Mouse (Mus musculus) neural tube, embryonic 13.5 days (tissue): Measurements from ENCODE around the gene Gm21783. TPM values are rescaled to one million over a fixed set of nuclear protein-coding genes. Genes with fewer than 3 reads are reported as not detected.
"Not testable (repeated sequence)": the region's sequence is repeated elsewhere in the genome, so short reads cannot be mapped to it uniquely, and the experiment has no call there.

Experiments
- ATAC-seq: fragments of 200-750 bp; cut with Nextera tagmentation; 2 replicates; pipeline ENCODE4 v1.8.0; 2017; ENCODE audit warnings: low read depth, mild to moderate bottlenecking, moderate TSS enrichment, moderate library complexity
- H3K27ac ChIP-seq: fragments of 300-500 bp; sonication (generic); replicated peaks from 2 replicates; pipeline ENCODE4 v1.5.1; 2015; ENCODE audit warnings: moderate library complexity, mild to moderate bottlenecking, inconsistent platforms
- H3K27me3 ChIP-seq: fragments of 300-500 bp; sonication (generic); 2 replicates; pipeline ENCODE4 v1.6.1; 2015; ENCODE audit warnings: mild to moderate bottlenecking, inconsistent platforms
- H3K36me3 ChIP-seq: fragments of 300-500 bp; sonication (generic); 2 replicates; pipeline ENCODE4 v1.6.1; 2015; ENCODE audit warnings: mild to moderate bottlenecking, inconsistent platforms
- H3K4me1 ChIP-seq: fragments of 300-500 bp; sonication (generic); replicated peaks from 2 replicates; pipeline ENCODE4 v1.6.1; 2015; ENCODE audit warnings: inconsistent platforms
- H3K4me2 ChIP-seq: fragments of 300-500 bp; sonication (generic); 2 replicates; pipeline ENCODE4 v1.6.1; 2015; ENCODE audit warnings: inconsistent platforms, mild to moderate bottlenecking, moderate library complexity
- H3K4me3 ChIP-seq: fragments of 300-500 bp; sonication (generic); 2 replicates; pipeline ENCODE4 v1.5.1; 2015; ENCODE audit warnings: mild to moderate bottlenecking, inconsistent platforms
- H3K9ac ChIP-seq: fragments of 300-500 bp; sonication (generic); 2 replicates; pipeline ENCODE4 v1.6.1; 2015; ENCODE audit warnings: moderate library complexity, mild to moderate bottlenecking, inconsistent platforms
- H3K9me3 ChIP-seq: fragments of 300-500 bp; sonication (generic); 2 replicates; pipeline ENCODE4 v1.6.1; 2016; ENCODE audit warnings: inconsistent platforms
- WGBS: fragments of 180-500 bp; shearing (Covaris S2); methylation state at CpG from one replicate; pipeline ENCODE4 v1.1.7; 2015; 5-methylcytosine and 5-hydroxymethylcytosine counted together
- polyA plus RNA-seq: library from polyadenylated mRNA; unstranded; fragments of >200 nt; fragmentation: Nextera tagmentation; extraction: Ambion mirVana; gene quantifications from 2 replicates; pipeline ENCODE4 v1.2.1, GENCODE M21; 2015

Gm21783 gene
- polyA plus RNA-seq, result not detected in 2 replicates

DNA sequence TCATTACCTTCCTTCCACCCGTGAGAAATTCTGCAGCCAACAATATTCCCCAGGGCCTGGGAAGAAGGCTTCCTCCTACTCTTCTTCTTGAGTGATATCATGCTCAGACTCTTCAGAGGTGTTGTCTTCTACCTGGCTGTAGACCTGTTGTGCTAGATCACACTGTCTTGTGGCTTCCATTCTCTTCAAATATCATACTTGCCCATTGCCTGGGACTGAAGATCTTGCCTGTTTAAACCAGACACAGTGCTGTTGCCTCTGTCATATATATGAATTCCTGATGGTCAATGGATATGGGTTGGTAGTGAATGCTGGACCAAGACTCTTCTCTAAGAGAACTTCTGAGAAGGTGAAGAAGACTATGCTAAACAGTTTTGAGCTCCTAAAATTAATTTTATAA lies at the start of gene Gm21783:
TSS of gene Gm21783 (minus strand) at position 101 of the 400 bp plus-strand sequence.
- H3K36me3 ChIP-seq, H3K27me3 ChIP-seq, H3K4me1 ChIP-seq, H3K9ac ChIP-seq, ATAC-seq, H3K9me3 ChIP-seq, H3K27ac ChIP-seq, H3K4me2 ChIP-seq, H3K4me3 ChIP-seq: not testable (repeated sequence)
- no CpG with 5 or more reads among the region's 1 CpGs for WGBS
